Mouse (Mus musculus) right cerebral cortex, postnatal 14 days (tissue): ENCODE measurements at regions not wholly inside any gene's neighbourhood (a gene's known extent, or its start where the extent isn't known, plus 50 kb on each side); places are given as distances from the start of the nearest gene placed in this dataset.

Source experiments
- DNase-seq: peaks from one replicate; pipeline ENCODE4 v3.0.0; 2022

DNA sequence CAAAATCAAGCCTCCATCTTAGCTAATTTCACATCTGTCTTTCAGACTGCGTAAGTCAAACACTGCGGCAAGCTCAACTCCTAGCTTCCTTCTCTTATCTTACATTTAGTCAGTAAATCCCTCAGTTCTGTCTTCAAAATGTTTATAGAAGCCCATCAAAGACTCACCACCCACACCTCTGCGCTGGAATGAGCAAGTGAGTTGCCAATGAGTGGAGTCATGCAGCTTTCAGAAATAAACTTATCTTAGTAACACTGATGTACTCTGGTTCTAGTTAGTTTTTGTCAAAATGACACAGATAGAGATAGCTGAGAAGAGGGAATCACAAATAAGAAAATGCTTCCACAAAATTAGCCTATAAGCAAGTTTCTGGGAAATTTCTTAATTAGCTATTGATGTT, 280.7 kb upstream of the Prkd1 start:
- DNase-seq = no peak

DNA sequence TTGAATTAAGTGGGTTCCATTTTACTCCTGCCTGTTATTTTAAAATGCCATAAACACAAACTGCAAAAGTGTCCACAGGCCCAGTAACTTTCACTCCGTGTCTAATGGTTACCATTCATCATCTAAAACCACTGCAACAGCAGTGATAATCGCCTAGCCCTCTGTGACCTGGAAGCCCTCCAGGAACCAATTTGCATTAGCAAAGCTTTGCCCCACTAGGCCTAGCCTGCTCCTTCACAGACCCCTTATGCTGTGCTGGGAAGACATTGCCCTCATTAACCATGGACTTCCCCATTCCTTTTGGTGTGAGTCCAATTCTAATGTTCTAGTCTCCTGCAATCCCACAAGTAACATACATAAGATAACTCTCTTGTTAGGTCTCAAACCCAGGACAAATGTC, 277.3 kb upstream of the Prkd1 start:
- DNase-seq = no peak

DNA sequence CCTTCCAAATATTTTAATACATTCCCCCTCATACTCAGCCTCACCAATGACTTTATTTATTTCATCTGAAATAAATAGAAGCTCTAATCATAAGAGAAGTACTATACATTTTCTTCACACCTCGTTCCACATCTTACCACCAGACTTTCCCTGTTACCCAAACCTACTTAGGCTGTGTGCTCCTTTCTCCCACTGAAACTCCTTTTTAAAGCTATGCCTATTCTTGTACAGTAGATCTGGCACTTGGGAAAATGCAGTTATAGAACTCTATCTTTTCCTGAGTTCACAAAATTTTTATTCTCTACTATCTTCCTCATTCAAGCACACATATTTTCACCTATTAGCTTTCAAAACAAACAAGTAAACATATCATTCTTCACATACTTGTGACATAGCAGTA, 272.8 kb upstream of the Prkd1 start:
- DNase-seq = no peak

DNA sequence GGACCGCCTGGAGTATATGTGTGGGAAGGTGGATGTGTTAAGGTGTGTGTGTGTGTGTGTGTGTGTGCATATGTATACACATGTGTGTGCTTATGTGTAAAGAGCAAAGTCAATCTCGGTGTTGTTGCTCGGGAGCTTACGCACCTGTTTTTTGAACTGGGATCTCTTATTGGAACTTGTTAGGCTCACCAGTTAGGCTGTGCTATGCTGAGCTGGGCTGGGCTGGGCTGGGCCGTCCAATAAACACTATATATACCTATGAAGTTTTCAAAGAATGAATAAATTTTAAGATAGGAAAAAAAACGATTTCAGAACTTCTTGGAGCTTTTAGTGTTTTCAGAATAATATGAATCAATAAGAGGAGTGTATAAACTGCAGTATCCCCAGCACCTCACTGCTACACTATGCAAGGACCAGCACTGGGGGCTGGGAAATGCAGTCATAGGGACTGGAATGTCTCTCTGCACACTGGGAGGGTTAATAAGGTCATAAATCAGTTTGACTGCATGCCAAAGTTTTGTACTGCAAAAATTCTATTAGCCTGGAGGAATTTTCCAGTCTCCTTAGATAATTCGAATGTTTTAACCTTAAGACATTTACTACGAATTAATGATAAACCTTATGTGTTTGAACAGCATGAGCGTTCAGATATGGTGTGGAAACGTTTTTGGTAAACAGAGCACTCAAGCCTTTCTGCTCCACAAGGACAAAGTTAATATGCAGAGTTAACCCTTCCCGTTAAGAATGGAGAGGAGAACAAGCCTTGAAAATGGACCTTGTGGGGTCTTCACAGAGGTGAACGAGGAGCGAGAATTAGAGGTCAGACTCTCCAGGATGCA, 250.9 kb upstream of the Prkd1 start:
- DNase-seq = no peak

DNA sequence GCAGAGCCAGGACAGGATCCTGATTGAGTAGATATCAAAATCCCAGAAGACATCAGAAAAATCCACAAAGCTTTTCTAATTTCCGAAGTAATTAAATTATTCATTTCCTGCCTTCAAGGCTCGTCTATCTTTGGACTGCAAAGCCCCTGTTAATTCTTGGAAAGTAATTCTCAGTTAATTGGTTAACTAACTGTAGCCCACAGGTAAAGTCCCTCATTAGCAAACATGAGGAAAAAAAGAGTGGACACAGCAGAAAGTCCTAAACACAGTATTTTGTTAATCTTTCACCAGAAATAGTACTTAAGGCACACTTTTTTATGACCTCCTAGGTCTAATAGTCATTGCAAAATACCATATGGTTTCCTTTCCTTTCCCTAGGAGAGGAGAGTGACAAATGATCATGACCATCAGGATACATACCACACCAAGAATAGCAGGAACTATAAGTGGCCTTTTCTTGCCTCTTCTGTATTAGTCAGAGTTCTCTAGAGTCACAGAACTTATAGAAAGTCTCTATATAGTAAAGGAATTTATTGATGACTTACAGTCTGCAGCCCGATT, 248.8 kb upstream of the Prkd1 start:
- no peak for DNase-seq

DNA sequence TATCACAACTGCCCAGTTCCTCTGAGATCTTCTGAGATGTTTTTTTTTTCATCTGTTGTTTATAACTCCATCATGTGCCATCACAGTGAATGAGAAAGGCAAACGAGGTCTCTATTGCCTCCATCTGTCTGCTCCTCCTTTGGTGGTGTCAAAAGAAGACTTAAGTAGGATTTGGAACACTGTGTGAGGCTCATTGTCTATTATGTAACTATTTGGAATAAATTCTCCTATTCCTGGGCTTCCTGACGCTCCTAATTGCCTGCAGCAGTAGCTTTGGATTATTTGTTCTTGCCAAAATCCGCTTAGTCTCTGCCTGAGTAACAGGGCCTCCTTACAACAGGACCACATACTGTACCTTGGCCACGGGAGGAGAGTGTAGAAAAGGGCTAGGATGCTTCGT, 244.7 kb upstream of the Prkd1 start:
- DNase-seq = no peak

DNA sequence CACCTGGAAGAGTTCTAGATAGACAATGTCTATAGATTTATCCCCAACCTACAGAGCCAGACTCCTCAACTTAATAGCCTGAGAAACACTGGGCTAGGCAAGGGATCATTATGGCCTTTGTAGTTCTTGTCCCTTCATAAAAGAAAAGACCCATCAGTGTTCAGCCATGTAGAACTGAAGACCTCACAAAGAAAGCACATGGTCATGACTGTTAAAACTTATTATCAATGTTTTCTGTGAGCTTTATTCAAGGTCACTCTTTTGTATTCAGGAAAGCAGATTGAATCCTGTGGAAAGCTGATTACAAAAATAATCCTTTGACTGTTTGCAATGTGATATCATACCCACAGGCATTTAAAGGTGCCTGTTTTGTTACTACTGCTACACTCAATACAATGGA, 226.9 kb upstream of the Prkd1 start:
- DNase-seq = no peak

DNA sequence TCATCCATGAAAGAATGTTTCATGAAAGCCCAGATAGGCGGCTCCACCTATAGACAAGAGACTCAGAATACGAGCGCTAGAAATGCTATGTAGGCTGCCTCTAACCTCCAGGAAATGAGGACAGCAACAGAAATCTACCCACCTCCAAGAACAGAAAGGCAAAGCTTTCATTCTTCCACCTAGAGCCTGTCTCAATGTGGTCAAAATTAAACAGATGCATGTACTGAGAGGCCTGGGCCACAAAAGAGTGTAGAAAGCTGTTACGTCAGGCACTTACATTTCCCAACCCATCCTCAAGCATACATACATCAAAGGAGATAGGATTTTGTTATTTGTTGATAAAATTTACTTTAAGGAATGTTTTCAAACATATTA, 225.1 kb upstream of the Prkd1 start:
- DNase-seq = no peak

DNA sequence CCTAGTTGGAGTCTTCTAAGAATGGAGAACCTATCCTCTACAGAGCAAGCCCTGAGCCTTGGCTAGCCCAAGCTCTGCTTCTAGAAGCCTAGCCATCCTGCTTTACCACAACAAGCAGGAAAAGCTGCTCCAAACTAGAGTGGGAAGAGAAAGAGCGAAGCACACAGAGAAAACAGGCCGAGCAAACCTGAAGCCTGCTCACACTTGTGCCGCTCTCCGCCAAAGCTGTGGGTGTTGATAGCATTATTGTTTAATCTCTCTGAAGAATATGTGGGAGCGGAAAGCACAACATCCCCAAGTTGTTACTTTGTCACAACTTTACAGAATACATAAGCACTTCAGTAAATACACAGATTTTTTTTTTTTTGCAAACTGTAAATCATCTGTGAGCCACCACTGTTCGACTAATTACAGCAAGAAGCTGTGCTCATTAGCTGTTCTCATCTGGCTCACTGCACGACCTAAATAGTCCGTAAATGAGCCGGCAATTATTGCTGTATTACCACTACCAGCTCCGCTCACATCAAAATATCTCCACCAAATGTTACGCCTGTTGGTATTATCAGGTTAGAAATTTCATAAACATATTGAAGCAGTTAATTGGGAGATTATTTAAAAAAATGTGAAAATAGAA, 224.6 kb upstream of the Prkd1 start:
- no peak for DNase-seq

DNA sequence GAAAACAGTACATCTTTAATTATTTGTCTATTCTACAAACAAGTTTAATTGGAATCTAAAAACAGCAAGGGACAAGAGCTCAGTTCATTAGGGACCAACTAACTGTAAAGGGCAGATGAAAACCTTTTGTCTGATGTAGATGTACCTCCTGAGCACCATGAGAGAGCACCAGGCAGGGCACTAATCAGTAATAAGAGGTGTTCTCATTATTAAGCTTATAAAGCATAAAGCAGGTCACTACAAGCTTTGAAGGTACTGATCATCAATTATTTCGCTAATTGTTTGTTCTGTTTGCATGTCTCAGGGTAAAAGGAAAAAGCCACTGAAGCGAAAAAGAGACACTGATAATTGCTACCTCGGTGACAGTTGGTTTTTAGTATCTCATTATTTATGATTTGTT, 202.7 kb upstream of the Prkd1 start:
- no peak for DNase-seq

DNA sequence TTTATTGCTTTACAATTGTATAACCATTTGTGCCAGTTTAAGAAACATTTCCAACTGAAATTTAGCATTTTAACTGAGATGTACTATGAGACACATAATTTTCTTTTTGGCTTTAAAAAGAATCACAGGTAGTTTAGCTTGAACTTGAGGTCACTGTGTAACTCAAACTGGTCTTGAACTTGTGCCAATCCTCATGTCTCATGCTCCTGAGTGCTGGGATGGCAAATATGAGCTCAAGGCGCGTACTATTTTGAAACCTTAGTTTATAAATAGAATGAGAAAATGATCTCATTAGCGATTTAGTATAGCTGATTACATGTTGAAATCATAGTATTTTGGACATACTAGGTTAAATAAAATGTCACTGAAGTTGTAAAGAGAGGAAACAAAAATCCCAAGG, 199.1 kb upstream of the Prkd1 start:
- no peak for DNase-seq

DNA sequence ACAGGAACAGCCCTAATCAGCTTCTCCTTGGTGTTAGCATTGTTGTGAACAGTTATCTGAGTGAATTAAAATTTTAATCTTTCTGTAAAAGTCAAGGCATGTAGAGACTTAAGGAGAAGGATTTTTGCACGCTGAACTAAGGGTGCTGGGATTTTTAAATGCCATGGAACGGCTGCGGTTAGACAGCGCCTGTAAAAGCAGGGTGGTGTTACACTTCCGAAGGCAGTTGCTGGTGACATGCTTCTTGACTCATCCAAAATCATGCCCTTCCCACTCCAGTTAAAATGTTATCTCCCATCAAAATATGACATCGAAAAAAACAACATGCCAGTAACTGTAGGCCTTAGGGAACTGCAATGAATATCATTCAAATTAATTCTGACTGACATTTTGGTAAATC, 193.8 kb upstream of the Prkd1 start:
- DNase-seq = no peak

DNA sequence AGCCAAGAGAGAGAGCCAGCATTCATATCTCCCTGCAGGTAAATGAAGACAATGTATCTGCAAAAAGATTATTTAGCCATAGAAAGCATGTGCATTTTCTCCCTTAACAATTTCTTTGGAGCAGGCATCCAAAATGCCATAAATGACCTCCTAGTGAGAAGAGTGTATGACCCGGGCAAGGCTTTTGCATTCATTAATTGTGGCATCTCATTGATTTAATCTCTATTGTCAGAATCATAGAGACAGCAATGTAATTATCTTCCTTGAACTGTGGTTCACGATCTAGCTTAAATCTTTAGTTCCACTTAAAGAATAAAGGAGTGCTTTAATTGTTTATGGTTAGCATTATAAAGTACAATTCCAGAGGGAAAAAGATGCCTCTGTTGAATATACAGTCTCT, 190.5 kb upstream of the Prkd1 start:
- no peak for DNase-seq

DNA sequence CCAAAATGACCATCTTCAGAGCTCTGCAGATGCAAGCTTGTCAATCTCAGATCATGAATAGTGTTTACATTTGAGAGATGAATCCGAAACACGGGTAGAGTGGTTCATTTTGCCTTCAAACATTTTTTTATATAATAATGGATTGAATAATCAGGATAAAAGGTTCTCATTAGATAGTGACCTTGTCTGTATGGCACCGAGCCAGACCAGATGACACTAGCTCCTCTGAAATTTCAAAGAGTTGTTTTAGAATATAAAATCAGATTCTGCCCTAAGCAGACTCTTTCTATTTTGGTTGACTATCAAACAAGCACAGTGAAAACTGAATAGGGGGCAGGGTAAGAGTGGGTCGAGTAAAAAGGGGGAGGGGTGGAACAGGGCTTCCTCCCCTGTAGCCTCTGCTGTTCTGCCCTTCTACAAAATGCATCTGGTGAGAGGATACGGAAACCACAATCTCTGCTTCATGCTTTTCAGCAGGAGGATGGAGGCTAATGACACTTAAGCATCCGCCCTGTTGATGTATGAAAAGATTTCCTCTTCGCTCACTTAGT, 159.9 kb upstream of the Prkd1 start:
- no peak for DNase-seq

DNA sequence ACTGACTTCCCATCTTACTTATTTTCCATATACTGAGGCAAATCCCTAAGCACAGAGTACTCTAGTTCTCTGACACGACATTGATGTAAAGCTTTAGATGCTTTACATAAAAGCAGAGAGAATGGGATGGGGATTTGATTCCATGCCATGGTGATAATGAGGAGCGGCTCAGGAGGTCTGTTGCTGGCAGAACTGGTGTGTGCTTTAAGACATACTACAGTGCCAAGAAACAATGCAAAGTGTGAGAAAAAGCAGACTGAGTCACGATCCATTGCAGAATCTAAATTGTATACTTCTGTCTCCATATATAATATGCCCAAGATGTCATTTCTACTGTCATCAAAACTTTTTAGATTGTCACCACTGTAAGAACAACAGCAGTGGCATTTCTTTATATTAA, 155.5 kb upstream of the Prkd1 start:
- DNase-seq = no peak

DNA sequence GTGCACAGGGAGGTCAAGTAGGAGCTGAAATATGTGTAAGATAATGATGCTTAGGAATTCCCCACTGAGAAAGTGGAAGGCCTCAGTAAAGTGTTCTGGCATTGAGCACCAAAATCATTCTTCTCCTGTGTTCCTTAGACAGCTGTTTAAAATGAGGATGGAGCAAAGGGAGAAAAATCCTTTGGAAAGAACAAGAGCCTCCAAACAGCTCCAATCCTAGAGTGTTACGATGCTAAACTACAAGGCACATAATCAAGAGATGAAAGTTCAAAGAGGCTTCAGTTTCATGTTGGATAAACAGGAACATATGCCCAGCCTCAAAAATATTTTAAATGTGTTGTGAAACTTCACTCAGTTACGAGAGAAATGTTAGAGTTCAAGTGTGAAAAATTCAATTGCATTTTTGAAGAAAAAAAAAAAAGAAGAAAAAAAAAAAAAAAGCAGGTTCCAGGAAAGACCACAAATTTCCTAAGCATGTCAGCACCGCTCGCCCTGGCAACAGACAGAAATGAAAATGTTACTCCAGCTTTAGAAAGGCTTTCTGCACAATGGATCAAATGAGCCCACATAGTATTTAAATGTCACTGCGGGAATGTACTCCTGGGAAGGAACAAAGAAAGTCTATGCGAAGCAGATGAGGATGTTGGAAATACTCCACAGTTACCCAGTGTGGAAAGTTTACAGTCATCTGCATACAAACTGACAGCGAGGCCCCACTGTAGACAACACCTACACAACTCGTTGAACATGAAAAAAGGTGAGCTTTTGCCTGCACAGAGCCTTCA, 116.5 kb upstream of the Prkd1 start:
- DNase-seq = no peak

DNA sequence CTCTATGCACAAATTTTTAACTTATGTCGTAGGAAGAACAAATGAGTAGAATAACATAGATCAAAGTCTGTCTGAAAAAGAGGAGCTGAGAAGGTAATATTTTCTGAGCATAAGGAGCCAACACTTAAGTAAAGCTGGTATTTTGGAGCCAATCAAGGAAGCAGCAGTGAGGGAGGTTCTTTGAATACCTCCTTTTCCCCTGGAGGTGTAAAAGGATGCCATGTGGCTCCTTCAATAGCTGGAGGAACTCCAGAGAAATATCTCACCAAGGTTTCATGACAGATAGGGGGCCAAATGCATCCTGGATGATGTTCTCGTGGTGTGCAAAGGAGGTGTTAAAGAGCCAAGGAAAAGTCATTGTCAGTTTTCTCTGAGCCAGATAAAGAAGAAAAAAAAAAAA, 115.6 kb upstream of the Prkd1 start:
- no peak for DNase-seq

DNA sequence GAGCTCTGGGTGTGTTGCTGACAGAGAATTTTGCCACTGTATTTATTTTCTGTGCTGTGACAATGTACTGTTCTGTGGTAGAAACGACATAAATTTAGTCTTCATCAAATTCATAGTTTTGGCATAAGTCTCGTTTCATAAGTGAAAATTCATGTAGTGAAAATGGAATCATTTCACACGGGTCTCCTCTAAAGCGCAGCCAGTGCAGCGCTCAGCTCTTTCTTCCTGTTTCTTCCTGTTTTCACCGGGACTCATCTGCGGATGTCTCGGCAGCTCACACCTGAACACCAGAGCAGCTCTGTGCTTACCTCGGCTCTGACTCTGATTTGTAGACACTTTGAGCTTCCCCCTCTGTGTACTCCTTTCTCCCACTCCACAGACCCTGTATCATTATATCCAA, 85.2 kb upstream of the Prkd1 start:
- no peak for DNase-seq

DNA sequence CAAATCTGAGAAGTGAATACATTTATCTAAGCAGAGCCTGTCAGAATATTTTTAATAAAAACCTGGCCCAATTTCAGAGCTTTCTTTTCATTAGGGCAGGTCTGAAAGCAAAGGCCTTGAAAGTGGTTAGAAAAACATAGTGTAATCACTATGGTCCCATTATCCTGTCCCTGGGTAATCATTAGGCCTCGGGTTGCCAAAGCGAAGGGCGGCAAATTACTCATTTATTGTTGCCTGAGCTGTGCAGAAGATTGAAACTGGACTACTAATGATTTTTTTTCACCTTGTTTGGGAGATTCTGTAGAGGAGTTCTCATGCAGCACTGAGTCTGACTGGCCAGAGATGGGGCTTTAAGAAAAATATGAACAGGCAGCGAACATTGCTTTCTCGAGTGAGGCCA, 63.7 kb upstream of the Prkd1 start:
- DNase-seq = no peak

DNA sequence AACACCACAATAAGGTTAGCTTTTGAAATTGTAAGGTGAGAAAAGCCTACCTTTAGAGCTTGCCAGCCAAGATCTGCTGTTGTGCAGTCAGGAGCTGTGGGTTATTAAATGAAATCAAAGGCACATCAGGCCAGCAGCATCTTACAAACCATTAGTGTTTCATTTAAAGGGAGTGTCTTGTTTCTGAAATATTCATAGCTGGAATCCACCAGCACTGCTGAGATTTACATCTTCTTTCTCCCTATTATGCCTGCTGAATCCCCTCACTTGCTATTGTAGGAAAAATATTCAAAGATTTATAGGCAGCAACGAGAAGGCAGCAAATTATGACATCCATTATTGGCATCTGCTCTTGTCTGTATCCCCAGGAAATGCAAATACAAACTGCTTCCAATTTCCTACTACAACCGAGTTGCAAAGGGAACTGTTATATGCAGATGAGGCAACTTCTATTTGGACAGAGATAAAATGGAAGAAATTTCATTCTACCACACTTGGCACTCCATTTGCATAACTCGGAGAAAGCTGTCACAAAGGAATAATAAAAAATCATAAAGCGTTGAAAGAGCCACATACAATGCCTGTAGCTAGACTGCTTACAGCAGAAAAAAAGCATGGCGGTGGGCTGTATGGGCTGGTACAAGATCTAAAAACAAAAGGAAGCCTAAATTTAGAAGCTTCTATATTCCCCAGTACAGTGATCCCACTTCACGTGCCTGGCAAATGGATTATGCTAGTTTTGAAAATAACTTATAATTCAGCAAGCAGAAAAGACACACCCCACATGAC, 60.3 kb upstream of the Prkd1 start:
- DNase-seq = no peak

DNA sequence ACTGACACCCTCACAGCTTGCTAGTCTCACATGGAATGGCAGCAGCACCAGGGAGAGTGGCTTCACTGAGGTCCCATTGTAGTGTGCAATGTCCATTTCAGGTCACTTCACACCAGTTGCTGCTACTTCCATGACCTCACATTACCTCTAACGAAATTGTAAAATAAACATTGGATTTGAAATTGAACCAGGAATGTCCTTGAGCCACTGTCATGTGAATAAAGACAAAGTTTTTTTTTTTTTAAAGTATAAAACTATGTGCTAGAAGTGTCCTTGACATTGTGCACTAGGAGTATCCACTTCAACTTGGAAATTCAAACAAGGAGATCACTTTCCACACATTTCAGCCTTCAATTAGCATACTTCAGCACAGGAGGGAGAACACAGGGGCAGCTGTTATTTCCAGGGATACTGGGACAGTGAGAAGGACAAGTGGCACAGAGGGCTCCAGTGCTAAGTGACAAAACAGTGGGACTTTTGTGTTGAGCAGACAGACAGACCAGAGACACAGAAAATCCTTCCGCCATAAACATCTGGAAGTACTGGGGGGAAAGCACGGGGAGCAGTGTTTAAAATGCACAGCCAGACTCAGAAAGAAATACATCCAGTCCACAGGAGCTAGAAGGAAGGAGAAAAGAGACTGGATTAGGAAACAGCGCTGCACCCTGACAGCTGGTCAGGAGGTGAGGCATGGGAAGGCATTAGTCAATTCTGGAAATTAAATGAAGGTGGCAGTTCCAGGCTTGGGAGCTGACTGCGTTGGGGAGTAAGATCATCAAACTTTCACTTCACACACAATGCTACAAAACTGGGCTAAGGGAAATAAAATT, 49.9 kb upstream of the Prkd1 start:
- no peak for DNase-seq
